Mouse (Mus musculus): ENCODE measurements around the gene Inhbc. TPM values are rescaled to one million over a fixed set of nuclear protein-coding genes. Genes with fewer than 3 reads are reported as not detected.

Inhbc gene
- total RNA-seq, 2 experiments from 2014 or later, result not detected

DNA sequence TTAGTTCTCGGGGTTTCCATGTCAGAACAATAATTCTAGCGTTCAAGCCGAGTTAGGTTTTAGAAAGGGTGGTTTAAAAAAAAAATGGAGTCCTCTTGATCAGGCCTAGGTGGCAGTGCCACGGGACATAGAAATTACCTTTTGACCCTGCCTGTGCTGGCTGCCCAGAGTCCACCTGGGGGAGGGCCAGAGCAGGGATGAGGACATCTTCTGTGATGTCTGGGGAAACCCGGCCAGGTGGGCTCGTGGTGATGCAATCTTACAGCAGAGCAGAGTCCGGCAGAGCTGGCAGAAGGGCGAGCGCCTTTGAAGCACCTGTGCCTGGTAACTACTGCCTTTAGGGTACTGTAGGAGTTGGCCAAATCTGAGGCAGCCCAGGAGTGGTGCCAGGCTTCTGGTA is 18.0 kb downstream of the Inhbc start:
- no peak for DNase-seq (ENCODE audit: low spot score in 2 of 2)

DNA sequence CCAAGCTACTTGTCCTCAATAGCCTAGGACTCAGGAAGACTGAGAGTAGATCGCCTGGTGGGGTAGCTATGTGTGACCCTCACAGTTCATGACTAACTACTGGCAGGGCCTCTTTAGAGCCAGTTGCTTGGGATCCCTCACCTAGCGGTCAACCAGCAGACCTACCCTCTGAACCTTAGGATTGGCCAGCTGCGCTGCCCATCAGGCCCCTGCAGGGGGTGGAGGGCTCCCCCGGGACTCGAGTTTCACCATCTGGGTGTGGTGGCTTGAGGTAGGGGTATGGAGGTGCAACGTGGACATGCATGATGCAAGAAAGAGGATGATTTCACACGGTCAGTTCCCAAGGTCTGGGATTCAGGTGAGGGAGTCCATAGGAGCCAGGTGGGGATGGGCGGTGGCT is 18.5 kb downstream of the Inhbc start:
- no peak for DNase-seq (ENCODE audit: low spot score in 2 of 2)

DNA sequence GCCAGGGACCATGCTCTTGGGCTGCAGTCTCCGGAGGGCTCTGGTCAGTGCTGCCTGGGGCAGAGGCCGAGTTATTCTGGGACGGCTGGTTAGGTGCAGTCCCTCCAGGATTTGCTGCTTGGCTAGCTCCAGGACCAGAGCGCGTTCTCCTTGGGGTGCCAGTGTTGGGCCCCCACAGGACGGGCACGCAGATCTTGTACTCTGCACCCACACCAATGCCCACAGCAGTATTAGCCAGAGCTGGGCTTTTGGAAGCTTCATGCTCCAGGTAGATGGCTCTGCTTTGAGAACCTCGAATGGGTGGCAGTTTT is 19.0 kb downstream of the Inhbc start:
- DNase-seq (ENCODE audit: low spot score in 2 of 2), result no peak

DNA sequence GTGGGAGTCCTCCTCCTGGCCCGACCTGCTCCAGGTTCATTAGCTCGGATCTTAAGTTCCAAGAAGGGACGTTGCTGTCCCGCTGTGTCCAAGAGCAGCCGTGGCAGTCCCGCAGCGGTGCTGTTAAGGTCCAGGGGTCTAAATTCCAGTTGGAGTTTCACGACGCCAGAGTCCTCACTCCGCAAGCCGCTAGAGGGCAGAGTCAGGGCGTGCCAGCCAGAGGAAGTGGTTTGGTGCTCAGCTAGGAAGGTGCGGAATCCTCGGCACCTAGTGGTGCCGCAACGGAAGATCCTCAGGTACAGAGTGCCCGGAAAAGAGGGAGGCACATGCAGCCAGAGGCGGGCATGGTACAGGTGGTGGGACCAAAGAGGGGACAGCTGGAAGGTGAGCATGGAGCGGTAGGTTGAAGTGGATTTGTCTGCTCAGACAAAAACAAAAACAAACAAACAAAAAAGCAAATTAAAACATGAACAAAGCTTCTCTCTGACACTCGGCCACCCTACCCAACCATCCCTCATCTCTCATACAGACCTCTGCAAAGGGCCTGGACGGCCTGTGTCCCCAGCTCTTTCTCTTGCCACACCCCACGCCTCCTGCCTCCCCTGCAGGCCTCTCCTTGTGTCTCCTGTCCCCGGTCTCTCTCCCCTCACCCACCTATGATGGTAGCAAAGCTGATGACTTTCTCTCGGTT is 19.5 kb downstream of the Inhbc start:
- DNase-seq (ENCODE audit: low spot score in 2 of 2), result peak; percentile 51 to 62

DNA sequence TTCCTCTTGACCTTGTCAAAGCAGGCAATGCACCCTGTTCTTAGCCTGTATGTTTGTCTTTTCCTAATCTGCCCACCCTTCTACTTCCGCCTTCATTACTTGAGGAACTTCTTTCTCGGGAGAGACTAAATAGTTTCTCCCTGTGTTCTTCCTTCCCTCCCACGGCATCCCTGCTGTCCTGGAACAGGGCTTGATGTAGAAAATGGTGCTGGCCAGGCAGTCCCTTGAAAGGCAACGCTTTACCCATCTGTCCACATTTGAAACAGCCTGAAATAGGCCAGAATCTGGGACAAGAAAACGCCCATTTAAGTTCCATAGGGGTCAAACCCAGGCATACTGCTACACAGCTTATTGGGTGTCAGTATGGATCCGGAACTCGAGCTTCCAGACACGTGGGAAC is 20.4 kb downstream of the Inhbc start:
- no peak for DNase-seq (ENCODE audit: low spot score in 2 of 2)

DNA sequence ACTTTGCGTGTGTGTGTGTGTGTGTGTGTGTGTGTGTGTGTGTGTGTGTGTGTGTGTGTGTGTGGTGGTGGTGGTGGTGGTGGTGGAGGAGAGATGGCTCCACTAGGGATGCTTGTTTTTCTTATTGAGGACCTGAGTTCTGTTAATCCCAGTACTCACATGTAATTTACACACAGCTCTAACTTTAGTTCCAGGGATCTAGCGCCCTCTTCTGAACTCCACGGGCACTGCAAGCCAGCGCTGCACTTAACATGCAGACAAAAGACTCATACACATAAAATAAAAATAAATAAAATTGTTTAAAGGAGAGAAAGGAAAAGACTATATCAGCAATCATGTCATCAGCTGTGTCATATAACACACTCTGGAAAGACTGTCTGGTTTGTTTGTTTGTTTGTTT is 21.3 kb downstream of the Inhbc start:
- no peak for DNase-seq (ENCODE audit: low spot score in 2 of 2)

DNA sequence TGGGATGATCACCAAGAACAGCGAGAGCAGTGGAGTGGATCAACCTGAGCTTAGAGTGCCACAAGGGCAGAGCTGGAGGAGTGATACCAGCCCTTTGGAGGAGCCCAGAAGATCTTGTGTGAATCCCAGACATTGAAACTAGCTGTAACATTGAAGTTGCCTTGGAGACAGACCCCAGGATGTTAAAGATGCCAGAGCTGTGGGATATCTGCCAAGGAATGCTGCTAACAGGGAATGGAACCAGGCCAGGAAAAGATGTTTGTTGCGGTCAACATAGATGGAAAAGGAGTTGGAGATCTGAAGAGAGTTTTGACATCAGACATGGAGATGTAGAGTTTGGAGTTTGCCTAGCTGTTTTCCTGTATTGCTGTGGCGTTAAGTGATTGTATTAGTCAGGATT is 24.1 kb downstream of the Inhbc start:
- no peak for DNase-seq (ENCODE audit: low spot score in 2 of 2)

DNA sequence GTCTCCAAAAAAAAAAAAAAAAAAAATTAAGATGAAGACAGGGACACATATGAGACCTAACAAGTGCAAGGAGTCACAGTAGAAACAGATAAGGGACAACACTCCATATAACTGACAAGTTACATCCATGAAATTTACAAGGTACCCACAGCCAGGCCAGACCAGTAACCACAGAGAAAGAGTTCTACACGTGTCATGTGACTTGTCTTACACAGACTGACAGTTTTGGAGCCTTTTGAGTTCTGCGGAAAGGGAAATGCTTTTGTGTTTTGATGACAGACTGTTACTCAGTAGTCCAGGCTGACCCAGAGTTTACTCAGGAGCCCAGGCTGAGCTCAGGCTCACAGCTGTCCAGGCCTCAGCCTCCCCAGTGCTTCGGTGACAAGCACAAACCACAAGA is 27.2 kb downstream of the Inhbc start:
- no peak for DNase-seq (ENCODE audit: low spot score in 2 of 2)

DNA sequence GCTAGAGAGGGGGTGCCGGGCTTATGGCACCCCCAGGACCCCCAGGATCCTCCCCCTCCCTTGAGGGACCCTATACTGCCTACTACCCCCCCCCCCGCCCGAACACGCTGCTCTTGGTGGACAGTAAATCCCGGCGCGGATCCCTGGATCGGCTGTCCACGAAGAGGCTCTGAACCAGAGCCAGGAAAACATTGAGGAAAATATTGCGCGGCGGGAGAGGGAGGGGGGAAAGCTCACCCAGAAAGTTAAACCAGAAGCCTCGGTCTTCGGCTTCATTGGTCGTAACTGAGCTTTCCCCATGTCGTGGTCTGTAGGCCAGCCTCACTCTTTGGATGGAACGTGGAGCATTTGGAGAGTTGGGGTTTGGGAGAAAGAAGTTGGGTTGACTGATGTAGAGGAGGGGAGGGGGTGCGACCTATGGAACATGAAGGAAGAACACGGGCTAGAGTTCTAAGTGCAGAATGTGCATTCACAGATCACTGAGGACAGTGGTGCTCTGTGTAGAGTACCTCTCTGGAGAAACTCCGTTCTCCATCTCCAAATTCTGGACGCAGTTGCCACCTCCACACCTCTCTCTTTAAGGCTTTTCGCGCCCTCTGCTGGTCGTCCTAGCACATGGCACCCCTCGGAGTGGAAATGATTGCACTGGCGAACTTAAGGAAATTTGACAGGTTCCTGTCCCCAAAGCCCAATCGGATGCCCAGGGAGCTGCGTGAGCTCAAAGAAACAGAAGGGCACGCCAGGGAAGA is 28.2 kb downstream of the Inhbc start, which contains the start of gene Gli1:
Gene Gli1 (minus strand): TSS at position 84 of the 749 bp plus-strand sequence.
- DNase-seq (ENCODE audit: low spot score in 2 of 2), result peak; percentile 85 to 86

DNA sequence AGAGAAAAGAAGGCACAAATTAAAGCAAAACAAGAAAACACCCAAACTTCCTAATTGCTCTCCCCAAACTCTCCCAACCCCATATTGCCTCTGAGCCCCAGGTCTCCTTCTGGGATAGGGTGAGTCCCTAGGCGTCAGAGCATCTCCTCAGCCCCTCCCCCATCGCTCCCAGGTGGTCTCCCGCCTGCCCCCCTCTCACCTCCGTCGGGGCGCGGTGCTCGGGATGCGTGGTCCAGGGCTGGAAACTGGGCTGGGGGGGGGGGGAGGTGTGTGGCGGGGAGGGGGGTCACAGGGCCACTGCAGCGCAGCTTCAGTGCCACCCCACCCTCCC is 28.9 kb downstream of the Inhbc start:
- DNase-seq (ENCODE audit: low spot score in 2 of 2), result no peak

DNA sequence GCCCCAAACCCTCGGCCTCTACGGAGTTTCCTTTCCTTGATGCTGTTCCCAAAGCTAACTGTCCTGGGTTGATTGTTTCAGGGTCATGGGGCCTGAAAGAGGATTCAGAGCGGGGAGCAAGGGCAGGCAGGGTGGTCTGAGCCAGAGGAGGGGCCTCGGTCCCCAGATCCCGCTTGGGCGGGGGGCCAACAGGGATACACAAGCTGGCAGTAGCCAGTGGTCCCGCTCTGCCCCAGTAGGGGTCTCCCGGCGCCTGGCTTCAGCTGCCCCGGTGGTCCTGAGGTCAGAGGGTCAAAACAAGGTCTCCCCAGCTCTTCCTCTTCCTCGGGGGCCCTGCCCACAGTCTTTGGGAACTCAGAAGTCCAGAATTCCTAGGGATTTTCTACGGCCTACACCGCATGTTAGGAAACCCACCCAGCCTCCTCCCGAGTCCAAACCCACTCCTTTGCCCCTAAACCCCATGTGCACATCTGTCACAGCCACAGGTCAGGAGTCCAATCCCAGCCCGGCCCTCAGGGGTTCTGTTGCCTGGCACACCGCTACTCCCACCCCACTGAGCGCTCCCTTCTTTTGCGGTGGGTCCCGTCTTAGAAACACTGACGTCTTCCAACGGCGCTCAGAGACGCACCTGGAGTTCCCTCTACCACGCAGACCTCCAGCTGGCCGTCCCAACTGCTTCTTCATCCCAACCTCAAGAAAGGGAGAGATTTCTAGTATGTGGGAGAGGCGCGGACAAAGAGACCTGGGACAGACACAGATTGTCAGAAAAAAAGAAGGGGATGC is 29.5 kb downstream of the Inhbc start:
- DNase-seq (ENCODE audit: low spot score in 2 of 2), result no peak

DNA sequence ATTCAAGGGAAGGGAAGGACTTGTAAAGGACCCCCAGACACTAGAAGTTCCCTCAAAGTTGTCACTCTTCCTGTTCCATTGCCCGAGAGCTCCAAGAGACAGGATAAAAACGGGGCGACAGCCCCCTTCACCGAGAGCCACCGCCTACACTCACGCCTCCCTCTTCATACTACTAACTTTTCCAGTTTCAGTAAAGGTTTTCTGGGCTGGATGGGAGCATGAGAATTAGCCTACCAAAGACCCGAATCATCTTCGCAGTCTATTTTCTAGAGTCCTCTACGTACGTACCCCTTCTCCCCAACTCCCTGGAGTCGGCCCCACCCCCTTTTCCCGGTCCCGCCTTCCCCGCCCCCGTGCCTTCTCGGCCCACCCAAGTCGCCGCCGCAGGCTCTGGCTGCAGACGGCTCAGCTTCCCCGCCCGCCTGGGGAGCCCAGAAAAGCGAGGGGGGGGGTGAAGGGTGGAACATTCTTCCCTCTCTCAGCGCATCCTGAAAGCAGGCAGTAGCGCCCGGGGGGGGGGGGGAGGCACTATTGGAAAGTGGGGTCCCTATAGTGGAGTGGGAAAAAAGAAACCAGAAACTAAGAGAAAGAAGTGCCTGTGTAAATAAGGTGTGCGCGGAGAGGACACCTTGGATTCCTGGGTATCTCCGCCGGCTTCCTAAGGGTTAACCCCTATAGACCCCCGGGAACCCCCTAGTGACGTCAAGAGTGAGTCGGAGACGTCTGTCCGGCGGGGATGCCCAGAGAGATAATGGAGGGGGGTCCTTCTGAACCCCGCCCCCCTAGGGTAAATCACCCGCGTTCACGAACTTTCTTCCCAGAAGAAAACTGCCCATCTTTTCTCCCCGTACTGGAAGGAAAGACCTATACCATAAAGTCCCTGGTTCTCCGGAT is 30.3 kb downstream of the Inhbc start:
- DNase-seq (ENCODE audit: low spot score in 2 of 2), result peak in 1 of 2 experiments; percentile 24

DNA sequence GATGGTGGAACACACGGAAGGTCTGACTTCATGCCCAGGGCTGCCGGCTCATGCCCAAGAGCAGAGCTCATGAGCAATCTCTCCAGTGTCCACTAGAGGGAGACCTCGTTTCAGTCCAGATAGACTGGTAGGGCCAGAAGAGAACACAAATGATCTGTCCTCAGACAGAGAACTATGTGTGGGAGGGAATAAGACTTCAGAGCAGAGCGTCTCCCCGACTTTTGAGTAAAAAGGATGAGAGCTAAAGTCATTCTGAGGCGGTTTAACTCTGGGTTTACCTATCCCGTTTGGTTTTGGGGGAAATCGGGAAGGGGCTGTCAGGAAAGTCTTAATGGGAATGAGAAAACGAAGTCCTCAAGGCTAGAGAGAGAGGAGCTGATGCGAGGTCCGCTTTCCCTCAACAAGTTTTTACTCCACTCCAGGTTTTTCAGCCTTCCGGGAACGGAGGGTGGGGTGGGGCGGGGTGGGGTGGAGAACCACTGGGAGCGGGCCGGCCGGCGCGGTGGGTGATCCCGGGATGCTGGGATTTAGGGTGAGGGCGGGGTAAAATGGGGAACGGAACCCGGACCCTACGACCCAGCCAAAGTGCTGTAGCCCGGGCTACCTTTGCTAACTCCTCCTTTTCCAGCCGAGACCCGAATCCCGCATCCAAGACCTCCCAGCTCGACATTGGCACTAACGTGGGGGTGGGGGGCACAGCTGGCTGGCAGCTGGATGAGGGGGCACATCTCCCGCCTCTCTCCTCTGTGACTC is 31.1 kb downstream of the Inhbc start:
- DNase-seq (ENCODE audit: low spot score in 2 of 2), result peak; percentile 76 to 80

DNA sequence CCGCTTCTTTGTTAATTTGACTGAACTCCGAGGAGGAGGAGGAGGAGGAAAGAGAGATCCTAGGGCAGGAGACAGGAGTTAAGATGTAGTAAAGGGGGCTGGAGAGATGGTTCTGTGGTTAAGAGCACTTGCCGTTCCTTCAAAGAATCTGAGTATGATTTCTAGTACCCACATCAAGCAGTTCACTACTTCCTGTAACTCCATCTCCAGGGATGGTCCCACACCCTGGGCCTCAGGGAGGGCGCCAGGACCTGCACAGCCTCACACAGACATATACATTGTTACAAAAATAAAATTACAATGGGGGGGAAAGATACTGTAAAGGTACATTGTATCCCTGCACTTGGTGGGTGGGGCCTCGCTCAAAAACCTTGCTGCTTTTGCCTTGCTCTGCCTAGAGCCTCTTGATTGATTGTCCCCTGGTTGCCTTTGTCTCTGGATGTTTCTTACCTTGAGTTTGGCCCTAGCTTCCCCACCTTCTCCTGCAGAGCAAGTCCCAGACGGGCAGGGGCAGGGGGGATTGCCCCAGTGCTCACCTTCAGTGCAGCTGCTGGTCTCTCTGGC is 32.6 kb downstream of the Inhbc start:
- no peak for DNase-seq (ENCODE audit: low spot score in 2 of 2)

DNA sequence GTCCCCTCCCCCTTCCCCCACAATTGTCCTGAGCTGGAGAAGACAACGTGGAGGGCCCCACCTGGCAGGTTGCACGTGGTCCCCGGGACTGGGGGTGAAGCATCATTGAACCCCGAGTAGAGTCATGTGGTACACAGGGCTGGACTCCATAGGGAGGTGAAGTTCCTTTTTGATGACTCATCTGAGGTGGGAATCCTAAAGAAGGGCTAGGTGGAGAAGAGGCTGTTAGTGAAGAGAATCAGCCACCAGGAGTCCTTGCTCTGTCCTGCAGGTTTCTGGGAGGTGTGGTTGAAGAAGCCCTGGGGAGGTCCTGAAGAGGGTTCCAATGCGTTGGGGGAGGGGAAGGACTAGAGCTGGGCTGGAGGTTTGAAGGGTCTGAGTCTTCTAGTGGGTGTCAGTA is 33.3 kb downstream of the Inhbc start:
- DNase-seq (ENCODE audit: low spot score in 2 of 2), result no peak

DNA sequence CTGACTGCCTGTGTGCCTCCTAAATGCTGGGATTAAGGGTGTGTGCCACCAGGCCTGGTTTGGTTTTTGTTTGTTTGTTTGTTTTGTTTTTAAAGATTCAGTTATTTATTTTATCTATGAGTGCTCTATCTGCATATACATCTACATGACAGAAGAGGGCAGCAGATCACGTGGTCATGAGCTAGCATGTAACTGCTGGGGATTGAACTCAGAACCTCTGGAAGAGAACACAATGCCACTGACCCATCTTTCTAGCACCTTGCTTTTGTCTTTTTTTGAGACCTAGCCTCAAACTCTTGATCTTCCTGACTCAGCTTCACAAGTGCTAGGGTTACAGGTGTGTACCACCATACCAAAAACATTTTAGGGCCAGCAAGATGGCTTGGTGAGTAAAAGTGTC is 35.0 kb downstream of the Inhbc start:
- DNase-seq (ENCODE audit: low spot score in 2 of 2), result no peak

DNA sequence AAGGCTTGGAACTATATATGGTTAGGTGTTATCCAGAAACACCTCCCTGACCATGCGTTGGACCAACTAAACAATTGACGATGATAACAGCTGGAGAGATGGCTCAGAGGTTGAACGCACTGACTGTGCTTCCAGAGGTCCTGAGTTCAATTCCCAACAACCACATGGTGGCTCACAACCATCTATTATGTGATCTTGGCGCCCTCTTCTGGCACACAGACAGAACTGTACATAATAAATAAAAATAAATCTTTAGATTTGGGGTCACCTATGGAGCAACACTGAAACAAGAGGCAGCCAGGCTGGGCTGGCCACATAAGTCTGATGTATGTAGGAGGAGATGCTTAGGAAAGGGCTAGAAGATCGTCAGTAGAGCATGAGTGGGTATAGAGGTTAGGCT is 37.1 kb downstream of the Inhbc start:
- DNase-seq (ENCODE audit: low spot score in 2 of 2), result no peak

DNA sequence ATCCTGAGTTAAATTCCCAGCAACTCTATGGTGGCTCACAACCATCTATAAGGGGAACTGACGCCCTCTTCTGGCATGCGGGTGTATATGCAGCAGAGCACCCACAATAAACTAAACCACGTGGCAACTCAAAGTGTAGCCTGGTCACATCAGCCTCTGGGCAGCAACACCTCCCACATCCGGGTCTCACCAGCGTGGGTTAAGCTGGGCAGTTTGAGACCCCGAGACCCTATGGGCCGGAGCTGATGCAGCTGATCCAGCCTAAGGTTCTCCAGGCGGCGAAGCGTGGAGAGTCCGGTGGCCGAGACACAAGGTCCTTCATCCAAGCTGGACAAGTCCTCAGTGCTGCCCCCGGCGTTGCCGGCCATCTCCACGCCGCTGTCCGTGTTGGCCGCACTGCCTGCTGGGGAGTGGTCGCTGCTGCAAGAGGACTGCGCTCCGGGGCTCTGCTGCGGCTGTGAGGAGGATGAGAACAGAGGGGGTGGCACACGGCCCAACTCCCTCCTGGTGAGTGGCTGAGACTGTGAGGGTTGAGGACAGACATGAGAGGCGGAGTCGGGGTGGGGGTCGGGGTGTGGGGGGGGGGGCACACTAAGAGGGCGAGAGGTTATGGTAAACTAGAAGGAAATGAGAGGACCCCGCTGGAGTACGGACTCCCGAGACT is 37.9 kb downstream of the Inhbc start:
- DNase-seq (ENCODE audit: low spot score in 2 of 2), result no peak

DNA sequence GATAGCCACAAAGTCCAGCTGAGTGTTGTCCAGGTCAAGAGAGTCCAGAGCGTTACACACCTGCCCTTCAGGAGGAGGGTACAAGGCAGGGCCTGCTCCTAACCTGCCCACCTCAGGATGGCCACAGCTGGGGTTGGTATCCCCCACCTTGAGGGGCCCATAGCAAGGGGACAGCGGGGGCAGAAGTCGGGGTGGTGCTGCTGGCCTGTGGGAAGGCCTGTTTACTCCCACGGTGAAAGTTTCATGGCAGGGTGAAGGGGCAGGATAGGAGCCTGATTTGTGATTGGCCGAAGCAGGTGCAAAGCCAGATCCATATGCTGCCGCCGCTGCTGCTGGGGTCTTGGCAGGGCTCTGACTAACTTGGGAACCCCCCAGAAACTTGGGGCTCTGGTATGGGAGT is 40.0 kb downstream of the Inhbc start:
- no peak for DNase-seq (ENCODE audit: low spot score in 2 of 2)
